Mouse (Mus musculus) neural tube, embryonic 12.5 days (tissue): ENCODE measurements at regions not wholly inside any gene's neighbourhood (a gene's known extent, or its start where the extent isn't known, plus 50 kb on each side); places are given as distances from the start of the nearest gene placed in this dataset.

Source experiments
- ATAC-seq: fragments of 200-750 bp; cut with Nextera tagmentation; 2 replicates; pipeline ENCODE4 v1.8.0; 2017; ENCODE audit warnings: low read depth, mild to moderate bottlenecking, moderate TSS enrichment, moderate library complexity; ENCODE audit not compliant: low FRiP score
- H3K27ac ChIP-seq: fragments of 300-500 bp; sonication (generic); 2 replicates; pipeline ENCODE4 v1.5.1; 2016
- H3K27me3 ChIP-seq: fragments of 300-500 bp; sonication (generic); replicated peaks from 2 replicates; pipeline ENCODE4 v1.6.1; 2016; ENCODE audit warnings: mild to moderate bottlenecking
- H3K36me3 ChIP-seq: fragments of 300-500 bp; sonication (generic); 2 replicates; pipeline ENCODE4 v1.6.1; 2016; ENCODE audit warnings: mild to moderate bottlenecking
- H3K4me1 ChIP-seq: fragments of 300-500 bp; sonication (generic); 2 replicates; pipeline ENCODE4 v1.6.1; 2016
- H3K4me2 ChIP-seq: fragments of 300-500 bp; sonication (generic); replicated peaks from 2 replicates; pipeline ENCODE4 v1.6.1; 2016; ENCODE audit warnings: mild to moderate bottlenecking
- H3K4me3 ChIP-seq: fragments of 300-500 bp; sonication (generic); 2 replicates; pipeline ENCODE4 v1.5.1; 2016
- H3K9ac ChIP-seq: fragments of 300-500 bp; sonication (generic); 2 replicates; pipeline ENCODE4 v1.6.1; 2016; ENCODE audit warnings: mild to moderate bottlenecking
- H3K9me3 ChIP-seq: fragments of 300-500 bp; sonication (generic); 2 replicates; pipeline ENCODE4 v1.6.1; 2016; ENCODE audit warnings: mild to moderate bottlenecking
- WGBS: fragments of 180-500 bp; shearing (Covaris S2); methylation state at CpG from one replicate; pipeline ENCODE4 v1.1.7; 2016; 5-methylcytosine and 5-hydroxymethylcytosine counted together

DNA sequence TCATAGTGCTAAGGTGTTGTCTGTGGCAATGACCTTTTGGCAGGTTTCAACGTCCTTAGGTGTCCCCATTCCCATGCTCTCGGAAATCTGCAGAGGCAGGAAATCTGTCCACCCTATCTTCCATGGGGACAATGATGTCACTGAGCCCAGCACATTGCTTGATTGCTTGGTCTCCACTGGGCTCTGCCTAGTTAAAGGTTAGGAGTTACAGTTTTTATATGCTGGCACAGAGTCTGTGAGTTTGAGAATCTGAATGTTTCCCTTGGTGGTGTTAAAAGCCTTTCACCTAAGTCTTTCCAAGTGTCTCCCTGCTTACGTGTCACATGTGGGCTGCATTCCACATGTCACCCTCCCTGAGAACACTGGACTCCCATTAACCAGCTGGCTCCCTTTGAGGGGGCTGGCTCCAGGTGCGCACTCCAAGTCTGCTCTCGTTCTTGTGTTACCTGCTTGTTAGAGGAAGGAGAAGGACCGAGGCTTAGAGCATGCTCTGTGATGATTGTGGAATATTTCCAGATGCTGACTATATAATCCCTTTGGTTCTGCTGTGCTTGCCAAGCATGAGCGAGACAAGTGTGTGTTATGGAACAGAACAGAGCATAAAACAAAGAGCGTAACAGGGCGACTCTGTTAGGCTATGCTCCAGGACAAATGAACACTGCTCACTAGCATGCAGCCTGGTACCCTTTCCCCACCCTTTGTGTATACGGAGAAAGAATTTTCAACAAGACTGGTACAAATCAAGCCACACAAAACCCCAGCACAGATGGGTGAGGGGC, 284.6 kb upstream of the Auts2 start:
- H3K36me3 ChIP-seq, result no peaks in the 10 kb centered on the region
- ATAC-seq, result no peak
- WGBS, result 90% methylated on average over 10 of the region's 10 CpGs

DNA sequence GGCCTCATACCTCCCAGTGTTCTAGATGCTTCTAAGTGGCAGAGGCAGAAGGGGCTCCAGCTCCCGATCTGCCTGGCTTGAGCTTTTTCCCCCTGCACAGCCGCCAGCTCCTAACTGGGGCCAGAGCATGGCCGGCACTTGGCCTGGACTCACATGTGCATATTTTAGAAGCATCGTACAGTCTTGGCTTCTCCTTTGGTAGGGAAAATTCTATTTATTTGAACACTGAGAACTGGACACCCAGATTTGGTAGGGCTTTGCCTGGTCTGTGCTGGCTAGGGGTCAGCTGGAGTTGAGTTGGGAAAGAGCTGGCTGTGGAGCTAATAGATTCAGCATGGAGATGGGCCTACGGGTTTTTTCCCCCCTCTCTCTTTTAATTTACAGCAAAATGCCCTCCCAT, 282.9 kb upstream of the Auts2 start:
- Histone ChIP-seq H3K9ac (no peak overlapping the region), H3K36me3 (no peaks in the 10 kb centered on the region), H3K27ac (no peak overlapping the region), H3K4me1 (no peaks in the 10 kb centered on the region), H3K27me3 (no peaks in the 10 kb centered on the region), H3K9me3 (no peaks in the 10 kb centered on the region), H3K4me2 (no peak overlapping the region), H3K4me3 (no peak overlapping the region)
- WGBS, result 90% methylated on average over 5 of the region's 5 CpGs
- ATAC-seq, result no peak

More for the DNA sequence above, 284.6 kb upstream of the Auts2 start:
- H3K4me1 ChIP-seq, result no peaks in the 10 kb centered on the region
- H3K27ac ChIP-seq, result no peak overlapping the region
- no peaks in the 10 kb centered on the region for H3K9me3 ChIP-seq
- H3K4me3 ChIP-seq, result no peak overlapping the region
- no peak overlapping the region for H3K4me2 ChIP-seq
- no peak overlapping the region for H3K9ac ChIP-seq
- no peaks in the 10 kb centered on the region for H3K27me3 ChIP-seq

DNA sequence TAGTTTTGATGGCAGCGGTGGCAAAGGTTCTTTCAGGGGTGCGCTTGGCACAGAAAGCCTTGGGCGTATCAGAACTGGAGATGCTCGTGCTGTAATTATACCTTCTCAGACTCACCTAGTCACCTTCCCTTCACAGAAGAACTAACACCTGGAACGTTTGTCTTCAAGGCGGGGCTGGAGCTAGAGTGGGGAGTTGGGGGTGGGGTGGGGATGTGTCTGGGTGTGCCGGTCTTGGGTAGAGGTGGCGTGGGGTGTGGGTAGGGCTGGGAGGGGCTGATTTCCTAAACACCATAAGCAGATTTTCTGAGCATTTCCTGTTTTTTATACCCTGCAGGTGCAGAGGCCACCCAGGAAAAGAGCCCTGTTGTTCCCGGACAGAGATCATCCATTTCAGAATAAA, 274.5 kb upstream of the Auts2 start:
- 88% methylated on average over 9 of the region's 9 CpGs for WGBS

DNA sequence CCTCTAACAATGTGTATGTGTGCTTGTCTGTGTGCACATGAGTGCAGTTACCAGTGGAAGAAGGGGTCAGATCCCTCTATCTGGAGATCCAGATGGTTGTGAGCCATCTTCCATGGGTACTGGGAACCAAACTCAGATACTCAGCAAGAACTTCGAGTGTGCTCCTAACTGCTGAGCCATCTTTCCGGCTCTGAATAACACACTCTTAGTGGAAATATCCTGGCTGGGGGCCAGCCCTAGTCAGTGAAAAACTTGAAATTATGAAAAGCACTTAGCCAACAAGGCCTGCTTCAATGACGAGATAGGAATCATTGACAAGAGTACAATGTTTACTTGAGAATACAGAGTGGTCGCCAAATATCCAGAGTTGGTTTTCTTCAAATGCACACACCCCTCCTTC, 266.0 kb upstream of the Auts2 start:
- no peaks in the 10 kb centered on the region for H3K36me3 ChIP-seq
- H3K4me1 ChIP-seq, result no peaks in the 10 kb centered on the region
- no peaks in the 10 kb centered on the region for H3K27me3 ChIP-seq
- H3K4me3 ChIP-seq, result no peak overlapping the region
- WGBS, result 93% methylated on average over 4 of the region's 4 CpGs
- no peak overlapping the region for H3K27ac ChIP-seq
- no peak overlapping the region for H3K4me2 ChIP-seq
- ATAC-seq, result no peak
- no peak overlapping the region for H3K9ac ChIP-seq
- H3K9me3 ChIP-seq, result no peaks in the 10 kb centered on the region

More for the DNA sequence above, 274.5 kb upstream of the Auts2 start:
- Histone ChIP-seq H3K9me3 (no peaks in the 10 kb centered on the region), H3K4me1 (no peaks in the 10 kb centered on the region), H3K9ac (no peak overlapping the region), H3K4me2 (no peak overlapping the region), H3K27ac (no peak overlapping the region), H3K4me3 (no peak overlapping the region), H3K36me3 (no peaks in the 10 kb centered on the region), H3K27me3 (no peaks in the 10 kb centered on the region)
- ATAC-seq, result no peak

DNA sequence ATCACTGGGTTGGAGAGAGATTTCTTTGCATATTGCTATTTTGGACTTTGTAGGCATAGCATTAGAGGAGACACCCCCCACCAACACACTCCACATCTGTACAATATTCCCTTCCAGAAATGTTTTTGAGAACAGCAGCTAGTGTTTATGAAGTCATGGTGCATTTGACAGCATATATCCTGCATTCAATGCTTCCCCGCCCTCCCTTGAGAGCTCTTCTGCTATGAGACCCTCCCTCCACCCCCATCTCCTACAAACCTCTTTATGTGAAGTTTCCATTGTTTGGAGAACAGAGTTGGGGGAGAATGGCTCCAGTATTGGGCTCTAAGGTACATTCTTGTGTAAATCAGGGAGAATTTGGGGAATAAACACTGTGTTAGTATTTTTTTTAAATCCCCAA, 252.9 kb upstream of the Auts2 start:
- Histone ChIP-seq H3K9me3 (no peaks in the 10 kb centered on the region), H3K9ac (no peak overlapping the region), H3K27me3 (no peaks in the 10 kb centered on the region), H3K4me2 (no peak overlapping the region), H3K4me3 (no peak overlapping the region), H3K36me3 (no peaks in the 10 kb centered on the region), H3K4me1 (no peaks in the 10 kb centered on the region), H3K27ac (no peak overlapping the region)
- ATAC-seq, result no peak
- WGBS, result 65% methylated on average over 1 of the region's 1 CpGs

DNA sequence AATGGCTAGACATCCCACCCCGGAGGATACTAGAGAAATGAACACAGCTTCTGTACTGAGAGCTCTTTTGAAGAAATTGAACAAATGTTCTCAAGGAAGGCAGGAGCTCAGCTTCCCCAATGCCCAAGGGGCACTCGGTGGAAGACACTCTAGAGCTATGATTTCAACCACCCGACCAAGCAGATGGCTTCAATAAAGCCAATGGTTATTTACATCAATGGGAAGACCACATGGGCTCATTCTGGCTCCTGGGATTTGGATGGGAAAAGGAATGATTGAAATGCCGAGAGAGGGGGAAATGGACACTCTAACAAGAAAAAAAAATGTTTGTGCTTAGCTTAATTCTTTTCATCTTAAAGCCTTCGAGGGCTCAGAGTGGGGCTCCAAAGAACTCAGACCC, 249.3 kb upstream of the Auts2 start:
- Histone ChIP-seq H3K36me3 (no peaks in the 10 kb centered on the region), H3K4me1 (no peaks in the 10 kb centered on the region), H3K9ac (no peak overlapping the region), H3K27ac (no peak overlapping the region), H3K9me3 (no peaks in the 10 kb centered on the region), H3K27me3 (no peaks in the 10 kb centered on the region), H3K4me2 (no peak overlapping the region), H3K4me3 (no peak overlapping the region)
- 62% methylated on average over 5 of the region's 5 CpGs for WGBS
- no peak for ATAC-seq

DNA sequence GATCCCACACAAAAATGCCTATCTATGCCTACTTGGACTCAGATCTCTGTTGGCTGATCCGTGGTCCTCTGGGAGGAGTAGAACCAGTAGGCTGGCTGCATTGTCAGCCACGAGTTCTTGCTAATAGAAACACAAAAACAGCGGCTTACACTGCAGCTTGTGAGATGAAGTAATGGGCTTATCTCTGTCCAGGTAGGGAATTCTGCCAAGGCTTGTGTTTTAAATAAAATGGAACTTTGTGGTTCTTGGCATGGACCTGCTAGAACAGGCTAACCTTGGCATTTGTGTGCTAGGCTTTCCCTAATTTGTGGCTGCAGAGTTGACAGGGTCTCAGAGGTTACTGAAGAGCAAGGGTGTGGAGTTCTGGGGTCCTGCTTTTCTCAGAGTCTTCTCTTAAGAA, 242.1 kb upstream of the Auts2 start:
- Histone ChIP-seq H3K9me3 (no peaks in the 10 kb centered on the region), H3K27me3 (no peaks in the 10 kb centered on the region), H3K4me3 (no peak overlapping the region), H3K27ac (no peak overlapping the region), H3K4me2 (no peak overlapping the region), H3K9ac (no peak overlapping the region), H3K36me3 (no peaks in the 10 kb centered on the region), H3K4me1 (no peaks in the 10 kb centered on the region)
- 71% methylated on average over 3 of the region's 3 CpGs for WGBS
- no peak for ATAC-seq

DNA sequence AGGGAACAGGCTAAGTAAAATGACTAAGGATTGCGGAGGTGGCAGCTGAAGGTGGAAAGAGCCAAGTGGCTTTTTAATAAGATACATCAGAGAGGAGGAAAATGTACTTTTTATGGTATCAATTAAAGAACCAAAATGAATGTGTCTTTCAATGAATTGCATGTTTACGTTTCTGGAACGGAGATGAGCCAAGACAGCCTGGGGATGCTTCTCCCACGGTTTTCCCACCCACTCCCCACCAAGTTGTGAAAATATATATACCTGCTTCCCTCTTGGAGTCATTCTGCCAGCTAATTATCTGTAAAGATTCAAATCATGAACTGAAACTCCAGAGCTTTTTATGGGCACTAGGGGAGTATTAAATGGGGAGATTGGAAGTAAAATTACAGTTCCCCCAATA, 241.6 kb upstream of the Auts2 start:
- Histone ChIP-seq H3K4me1 (no peaks in the 10 kb centered on the region), H3K27ac (no peak overlapping the region), H3K9ac (no peak overlapping the region), H3K9me3 (no peaks in the 10 kb centered on the region), H3K4me2 (no peak overlapping the region), H3K27me3 (no peaks in the 10 kb centered on the region), H3K4me3 (no peak overlapping the region), H3K36me3 (no peaks in the 10 kb centered on the region)
- 74% methylated on average over 4 of the region's 4 CpGs for WGBS
- ATAC-seq, result no peak

DNA sequence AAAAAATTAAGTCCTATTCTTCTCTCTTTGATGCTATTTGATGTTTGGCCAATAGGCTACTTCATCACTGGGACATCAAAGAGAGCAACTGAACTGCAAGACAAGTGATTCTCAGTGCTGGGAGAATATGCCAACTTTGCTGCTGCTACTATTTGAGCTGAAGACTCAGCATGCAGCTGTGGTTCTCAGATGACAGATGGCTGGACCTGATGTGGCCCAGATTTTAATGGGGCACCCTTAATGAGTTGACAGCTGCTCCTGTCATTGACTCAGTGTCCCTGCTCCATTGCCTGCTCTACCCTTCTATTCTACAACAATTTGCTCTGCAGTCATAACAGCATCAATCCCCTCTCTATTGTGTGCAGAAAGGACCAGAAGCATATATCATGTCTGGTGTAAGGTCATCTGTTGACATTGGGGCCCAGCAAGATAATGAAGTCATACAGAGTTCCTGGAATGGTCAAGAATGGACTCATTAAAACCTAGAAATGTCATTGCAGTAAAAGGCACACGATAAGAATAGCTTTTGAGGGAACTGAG, 231.1 kb upstream of the Auts2 start:
- H3K9ac ChIP-seq, result no peak overlapping the region
- ATAC-seq, result no peak
- no peak overlapping the region for H3K4me3 ChIP-seq
- H3K36me3 ChIP-seq, result no peaks in the 10 kb centered on the region
- 58% methylated on average over 1 of the region's 1 CpGs for WGBS
- no peaks in the 10 kb centered on the region for H3K4me1 ChIP-seq
- H3K4me2 ChIP-seq, result no peak overlapping the region
- H3K27me3 ChIP-seq, result no peaks in the 10 kb centered on the region
- no peak overlapping the region for H3K27ac ChIP-seq
- H3K9me3 ChIP-seq, result no peaks in the 10 kb centered on the region

DNA sequence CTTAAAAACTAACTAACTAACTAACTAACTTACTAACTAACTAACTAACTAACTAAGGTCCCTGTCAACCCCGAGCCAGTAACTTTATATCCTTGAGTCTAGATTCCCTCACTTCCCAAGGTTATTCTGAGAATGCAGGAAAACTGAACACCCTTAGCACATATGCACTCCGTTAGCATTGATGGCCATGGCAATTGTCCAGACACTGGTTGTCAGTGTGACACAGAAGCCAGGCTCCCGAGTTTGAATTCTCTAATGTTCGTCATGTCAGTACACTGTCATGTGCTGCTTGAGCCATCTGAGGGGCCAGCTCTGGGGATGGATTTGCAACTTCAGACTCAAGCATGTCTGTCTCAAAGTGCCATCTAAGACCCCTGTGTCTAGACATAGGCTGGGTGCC, 217.3 kb upstream of the Auts2 start:
- Histone ChIP-seq H3K4me3 (no peak overlapping the region), H3K36me3 (no peaks in the 10 kb centered on the region), H3K4me2 (no peak overlapping the region), H3K4me1 (no peaks in the 10 kb centered on the region), H3K27me3 (no peaks in the 10 kb centered on the region), H3K9me3 (no peaks in the 10 kb centered on the region), H3K27ac (no peak overlapping the region), H3K9ac (no peak overlapping the region)
- WGBS, result 86% methylated on average over 4 of the region's 4 CpGs
- ATAC-seq, result no peak

DNA sequence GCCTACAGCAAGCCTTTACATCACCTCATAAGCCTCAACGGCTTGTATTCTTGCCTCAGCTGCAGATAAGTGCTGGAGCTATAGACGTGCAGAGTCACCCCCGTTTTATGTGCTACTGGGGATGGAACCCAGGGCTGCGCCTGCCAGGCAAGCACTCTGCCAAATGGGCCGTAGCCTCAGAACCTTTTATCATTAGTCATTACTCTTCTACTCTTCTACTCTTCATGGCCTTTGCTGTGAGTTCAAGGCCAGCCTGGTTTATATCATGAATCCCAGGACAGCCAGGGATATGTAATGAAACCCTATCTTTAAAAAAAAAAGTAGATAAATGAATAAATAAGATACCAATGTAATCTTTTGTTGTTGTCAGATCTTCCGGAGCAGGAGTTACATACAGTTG, 216.6 kb upstream of the Auts2 start:
- Histone ChIP-seq H3K4me3 (no peak overlapping the region), H3K4me1 (peaks cover under 1% of the 10 kb centered on the region; the same call in 1 of the 2 replicates), H3K27me3 (no peaks in the 10 kb centered on the region), H3K4me2 (no peak overlapping the region), H3K27ac (no peak overlapping the region), H3K9ac (no peak overlapping the region), H3K36me3 (no peaks in the 10 kb centered on the region), H3K9me3 (no peaks in the 10 kb centered on the region)
- 77% methylated on average over 6 of the region's 6 CpGs for WGBS
- no peak for ATAC-seq

DNA sequence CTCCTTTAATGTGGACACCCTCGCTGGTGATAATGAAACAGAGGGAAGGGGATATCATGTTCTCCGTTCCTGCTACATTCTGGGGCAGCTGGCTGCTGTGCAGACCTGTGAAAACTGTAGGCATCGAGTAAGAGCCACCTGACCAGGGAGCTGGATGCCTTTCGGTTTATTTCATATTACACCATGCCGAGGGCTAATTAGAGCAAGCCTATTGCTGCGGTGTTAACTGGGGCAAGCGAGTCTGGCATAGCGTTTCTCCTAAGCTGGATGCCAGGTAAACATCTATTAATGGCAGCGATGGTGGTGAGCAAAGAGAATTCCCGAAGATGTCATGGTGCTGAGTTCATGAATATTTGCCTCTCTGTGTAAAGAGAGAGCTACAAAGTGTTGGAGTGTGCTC, 215.8 kb upstream of the Auts2 start:
- no peak overlapping the region for H3K27ac ChIP-seq
- no peak overlapping the region for H3K4me3 ChIP-seq
- no peak overlapping the region for H3K9ac ChIP-seq
- no peaks in the 10 kb centered on the region for H3K36me3 ChIP-seq
- H3K4me2 ChIP-seq, result no peak overlapping the region
- ATAC-seq, result no peak
- no peaks in the 10 kb centered on the region for H3K9me3 ChIP-seq
- peaks cover 3% of the 10 kb centered on the region; the same call in 1 of the 2 replicates for H3K4me1 ChIP-seq
- 85% methylated on average over 10 of the region's 10 CpGs for WGBS
- no peaks in the 10 kb centered on the region for H3K27me3 ChIP-seq

DNA sequence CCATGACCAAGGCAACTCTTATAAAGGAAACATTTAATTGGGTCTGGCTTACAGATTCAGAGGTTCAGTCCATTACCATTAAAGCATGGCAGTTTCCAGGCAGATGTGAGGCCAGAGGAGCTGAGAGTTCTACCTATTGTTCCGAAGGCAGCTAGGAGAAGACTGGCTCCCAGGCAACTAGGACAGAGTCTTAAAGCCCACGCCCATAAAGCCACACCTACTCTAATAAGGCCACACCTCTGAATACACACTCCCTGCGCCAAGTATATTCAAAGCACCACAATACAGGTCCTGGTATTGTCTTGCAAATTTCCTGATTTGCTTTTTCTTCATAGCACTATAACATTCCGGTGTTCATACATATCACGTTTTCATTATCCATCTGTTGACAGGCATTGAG, 194.8 kb upstream of the Auts2 start:
- ATAC-seq, result no peak
- Histone ChIP-seq H3K9me3 (no peaks in the 10 kb centered on the region), H3K27ac (no peak overlapping the region), H3K4me3 (no peak overlapping the region), H3K27me3 (no peaks in the 10 kb centered on the region), H3K4me1 (no peaks in the 10 kb centered on the region), H3K9ac (no peak overlapping the region), H3K4me2 (no peak overlapping the region), H3K36me3 (no peaks in the 10 kb centered on the region)
- WGBS, result 81% methylated on average over 5 of the region's 5 CpGs
